Mouse (Mus musculus): Measurements from ENCODE around the gene Gm28870.

Gm28870 gene

DNA sequence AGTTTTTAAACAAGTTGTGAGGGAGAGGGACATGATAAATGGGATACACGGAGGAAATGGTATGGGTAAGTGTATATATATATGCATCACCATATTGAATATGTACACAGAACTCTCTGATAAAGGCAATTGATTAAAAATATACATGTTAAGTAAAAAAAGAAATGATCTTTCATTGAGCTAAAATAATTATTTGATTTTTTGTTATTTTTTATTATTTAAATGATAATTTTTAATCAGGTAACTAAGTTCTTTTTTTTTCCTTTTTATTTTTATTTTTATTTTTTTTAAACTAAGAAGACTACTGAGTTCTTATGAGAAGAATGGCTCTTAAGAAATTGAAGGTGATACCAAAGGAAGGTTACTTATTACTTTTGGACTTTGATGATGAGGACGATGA lies at the start of gene Gm28870:
Gm28870 (plus strand) TSS at position 301 of the 400 bp plus-strand sequence.
- no CpG with 5 or more reads among the region's 2 CpGs for WGBS

Data from cerebral cortex, adult 2 months (tissue).